Mouse (Mus musculus): Measurements from ENCODE around the gene Adarb1. TPM values are rescaled to one million over a fixed set of nuclear protein-coding genes. Genes with fewer than 3 reads are reported as not detected.

Adarb1 gene
- total RNA-seq, 2 experiments from 2014 or later: 0.72 TPM; not detected in 1

GRCm38 (mm10) chr10:77396015-77396414 is 22.1 kb downstream of the Adarb1 start:
- no peak for ATAC-seq (replicated peaks; ENCODE audit: poor library complexity, severe bottlenecking)

- no peak; the same call in 1 of the 2 replicates for ATAC-seq (replicated peaks; ENCODE audit: poor library complexity, severe bottlenecking)
Measured at GRCm38 (mm10) chr10:77391072-77391471, 27.0 kb downstream of the Adarb1 start.

- ATAC-seq (replicated peaks; ENCODE audit: poor library complexity, severe bottlenecking): no peak
Measured at GRCm38 (mm10) chr10:77387558-77387957, 30.5 kb downstream of the Adarb1 start.

- no peak for ATAC-seq (replicated peaks; ENCODE audit: poor library complexity, severe bottlenecking)
Measured at GRCm38 (mm10) chr10:77385731-77386130, 32.3 kb downstream of the Adarb1 start.

GRCm38 (mm10) chr10:77383045-77383444 is 35.0 kb downstream of the Adarb1 start:
- no peak for ATAC-seq (replicated peaks; ENCODE audit: poor library complexity, severe bottlenecking)

- no peak for ATAC-seq (replicated peaks; ENCODE audit: poor library complexity, severe bottlenecking)
Measured at GRCm38 (mm10) chr10:77381191-77381590, 36.9 kb downstream of the Adarb1 start.

- ATAC-seq (replicated peaks; ENCODE audit: poor library complexity, severe bottlenecking): no peak
Measured at GRCm38 (mm10) chr10:77380716-77381115, 37.4 kb downstream of the Adarb1 start.

GRCm38 (mm10) chr10:77379199-77379598 is 38.9 kb downstream of the Adarb1 start:
- no peak for ATAC-seq (replicated peaks; ENCODE audit: poor library complexity, severe bottlenecking)

GRCm38 (mm10) chr10:77376056-77376455 is 42.0 kb downstream of the Adarb1 start:
- ATAC-seq (replicated peaks; ENCODE audit: poor library complexity, severe bottlenecking): no peak

- no peak for ATAC-seq (replicated peaks; ENCODE audit: poor library complexity, severe bottlenecking)
Measured at GRCm38 (mm10) chr10:77374948-77375347, 43.1 kb downstream of the Adarb1 start.

- no peak for ATAC-seq (replicated peaks; ENCODE audit: poor library complexity, severe bottlenecking)
Measured at GRCm38 (mm10) chr10:77374407-77374806, 43.7 kb downstream of the Adarb1 start.

GRCm38 (mm10) chr10:77370129-77370528 is 47.9 kb downstream of the Adarb1 start:
- ATAC-seq (replicated peaks; ENCODE audit: poor library complexity, severe bottlenecking): no peak

- no peak for ATAC-seq (replicated peaks; ENCODE audit: poor library complexity, severe bottlenecking)
Measured at GRCm38 (mm10) chr10:77367973-77368372, 50.1 kb downstream of the Adarb1 start.

- ATAC-seq (replicated peaks; ENCODE audit: poor library complexity, severe bottlenecking): no peak; the same call in 1 of the 2 replicates
Measured at GRCm38 (mm10) chr10:77366959-77367358, 51.1 kb downstream of the Adarb1 start.

- ATAC-seq (replicated peaks; ENCODE audit: poor library complexity, severe bottlenecking): no peak
Measured at GRCm38 (mm10) chr10:77365212-77365611, 52.9 kb downstream of the Adarb1 start.

- no peak for ATAC-seq (replicated peaks; ENCODE audit: poor library complexity, severe bottlenecking)
Measured at GRCm38 (mm10) chr10:77360486-77360885, 57.6 kb downstream of the Adarb1 start.

GRCm38 (mm10) chr10:77357957-77358356 is 60.1 kb downstream of the Adarb1 start:
- no peak for ATAC-seq (replicated peaks; ENCODE audit: poor library complexity, severe bottlenecking)

GRCm38 (mm10) chr10:77353031-77353745 is 64.9 kb downstream of the Adarb1 start:
- ATAC-seq (replicated peaks; ENCODE audit: poor library complexity, severe bottlenecking): peak; percentile 78

GRCm38 (mm10) chr10:77342842-77343241 is 75.2 kb downstream of the Adarb1 start:
- ATAC-seq (replicated peaks; ENCODE audit: poor library complexity, severe bottlenecking): no peak

- ATAC-seq (replicated peaks; ENCODE audit: poor library complexity, severe bottlenecking): no peak
Measured at GRCm38 (mm10) chr10:77341711-77342110, 76.4 kb downstream of the Adarb1 start.

GRCm38 (mm10) chr10:77341059-77341458 is 77.0 kb downstream of the Adarb1 start:
- no peak for ATAC-seq (replicated peaks; ENCODE audit: poor library complexity, severe bottlenecking)

- no peak for ATAC-seq (replicated peaks; ENCODE audit: poor library complexity, severe bottlenecking)
Measured at GRCm38 (mm10) chr10:77339871-77340341, 78.2 kb downstream of the Adarb1 start.

Measured in granulocyte monocyte progenitor cell, adult 5-6 weeks (primary cell).